Mouse (Mus musculus) liver, postnatal 0 days (tissue): ENCODE measurements around the gene Kdelr1.

ENCODE experiments used
- CTCF ChIP-seq: sonication (generic); IDR thresholded peaks from 2 replicates; pipeline ENCODE4 v1.5.1; 2016; ENCODE audit warnings: antibody characterized with exemption, low read depth
- EP300 ChIP-seq: IDR thresholded peaks from 2 replicates; pipeline ENCODE4 v1.6.1; 2016; ENCODE audit warnings: antibody characterized with exemption, low read depth, mild to moderate bottlenecking

DNA sequence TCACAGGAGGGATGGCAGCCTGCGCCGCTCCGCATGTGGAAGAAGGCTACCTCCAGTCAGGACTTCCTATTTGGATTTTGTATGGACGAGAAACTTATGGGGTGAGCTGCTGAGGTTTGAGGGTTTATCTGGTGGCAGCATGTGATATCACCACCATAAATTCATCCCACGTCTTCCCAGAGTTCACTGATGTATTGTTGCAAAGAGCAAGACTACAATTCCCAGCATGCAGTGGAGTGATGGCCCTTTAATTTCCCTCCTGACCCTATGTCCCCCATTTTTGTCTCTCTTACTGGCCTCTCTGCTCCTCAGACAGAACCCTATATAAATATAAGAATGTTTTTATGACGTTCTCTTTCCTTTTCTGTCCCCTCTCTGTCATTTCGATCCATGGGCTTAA lies 9.8 kb upstream of the Kdelr1 start:
- TF ChIP-seq EP300 (no peak), CTCF (no peak)
